Mouse (Mus musculus): Measurements from ENCODE around the gene Acvr1.

Acvr1 gene

GRCm38 (mm10) chr2:58505306-58506090 lies 61.5 kb downstream of the Acvr1 start:
- no peaks in the 10 kb centered on the region for H3K9me3 ChIP-seq (ENCODE audit: low read length)
- TF ChIP-seq CTCF (conservative IDR thresholded peaks at IDR 0.05; ENCODE audit: low read length), result no peak
- no peak for TF ChIP-seq NANOG (IDR thresholded peaks at IDR 0.05; ENCODE audit: borderline replicate concordance, low read length)
- TF ChIP-seq POU5F1 (IDR thresholded peaks at IDR 0.05; ENCODE audit: borderline replicate concordance, low read length), result no peak
- H3K27me3 ChIP-seq (ENCODE audit: insufficient read depth, low read length), result no peaks in the 10 kb centered on the region
- H3K4me3 ChIP-seq (replicated peaks; ENCODE audit: low read length), result no peak overlapping the region
- H3K36me3 ChIP-seq (ENCODE audit: insufficient read depth, low read length), result no peaks in the 10 kb centered on the region
- H3K4me1 ChIP-seq (replicated peaks; ENCODE audit: low read depth, low read length), result no peaks in the 10 kb centered on the region

- no peaks in the 10 kb centered on the region for H3K9me3 ChIP-seq (ENCODE audit: low read length)
- TF ChIP-seq NANOG (IDR thresholded peaks at IDR 0.05; ENCODE audit: borderline replicate concordance, low read length), result no peak
- TF ChIP-seq CTCF (conservative IDR thresholded peaks at IDR 0.05; ENCODE audit: low read length), result no peak
- TF ChIP-seq POU5F1 (IDR thresholded peaks at IDR 0.05; ENCODE audit: borderline replicate concordance, low read length), result no peak
Measured at GRCm38 (mm10) chr2:58496647-58497410, 70.1 kb downstream of the Acvr1 start.

GRCm38 (mm10) chr2:58495271-58495670 lies 71.7 kb downstream of the Acvr1 start:
- TF ChIP-seq CTCF (conservative IDR thresholded peaks at IDR 0.05; ENCODE audit: low read length), result no peak
- no peak for TF ChIP-seq POU5F1 (IDR thresholded peaks at IDR 0.05; ENCODE audit: borderline replicate concordance, low read length)
- TF ChIP-seq NANOG (IDR thresholded peaks at IDR 0.05; ENCODE audit: borderline replicate concordance, low read length), result no peak
- Histone ChIP-seq H3K27me3 (ENCODE audit: insufficient read depth, low read length) (no peaks in the 10 kb centered on the region), H3K4me1 (replicated peaks; ENCODE audit: low read depth, low read length) (no peaks in the 10 kb centered on the region), H3K4me3 (replicated peaks; ENCODE audit: low read length) (no peak overlapping the region), H3K9me3 (ENCODE audit: low read length) (no peaks in the 10 kb centered on the region), H3K36me3 (ENCODE audit: insufficient read depth, low read length) (no peaks in the 10 kb centered on the region)

More at GRCm38 (mm10) chr2:58496647-58497410, 70.1 kb downstream of the Acvr1 start:
- no peaks in the 10 kb centered on the region for H3K36me3 ChIP-seq (ENCODE audit: insufficient read depth, low read length)
- H3K27me3 ChIP-seq (ENCODE audit: insufficient read depth, low read length), result no peaks in the 10 kb centered on the region
- H3K4me3 ChIP-seq (replicated peaks; ENCODE audit: low read length), result no peak overlapping the region
- no peaks in the 10 kb centered on the region for H3K4me1 ChIP-seq (replicated peaks; ENCODE audit: low read depth, low read length)

- Histone ChIP-seq H3K4me3 (replicated peaks; ENCODE audit: low read length) (no peak overlapping the region), H3K4me1 (replicated peaks; ENCODE audit: low read depth, low read length) (no peaks in the 10 kb centered on the region), H3K9me3 (ENCODE audit: low read length) (no peaks in the 10 kb centered on the region), H3K36me3 (ENCODE audit: insufficient read depth, low read length) (no peaks in the 10 kb centered on the region), H3K27me3 (ENCODE audit: insufficient read depth, low read length) (no peaks in the 10 kb centered on the region)
- TF ChIP-seq NANOG (IDR thresholded peaks at IDR 0.05; ENCODE audit: borderline replicate concordance, low read length) (no peak), POU5F1 (IDR thresholded peaks at IDR 0.05; ENCODE audit: borderline replicate concordance, low read length) (no peak), CTCF (conservative IDR thresholded peaks at IDR 0.05; ENCODE audit: low read length) (no peak)
Measured at GRCm38 (mm10) chr2:58493685-58494635, 73.0 kb downstream of the Acvr1 start.

GRCm38 (mm10) chr2:58489275-58489674 lies 77.7 kb downstream of the Acvr1 start:
- H3K36me3 ChIP-seq (ENCODE audit: insufficient read depth, low read length), result no peaks in the 10 kb centered on the region
- no peaks in the 10 kb centered on the region for H3K27me3 ChIP-seq (ENCODE audit: insufficient read depth, low read length)
- peaks cover 16% of the 10 kb centered on the region for H3K4me1 ChIP-seq (replicated peaks; ENCODE audit: low read depth, low read length)
- no peak overlapping the region for H3K4me3 ChIP-seq (replicated peaks; ENCODE audit: low read length)
- TF ChIP-seq NANOG (IDR thresholded peaks at IDR 0.05; ENCODE audit: borderline replicate concordance, low read length) (no peak), POU5F1 (IDR thresholded peaks at IDR 0.05; ENCODE audit: borderline replicate concordance, low read length) (no peak), CTCF (conservative IDR thresholded peaks at IDR 0.05; ENCODE audit: low read length) (no peak)
- peaks cover 5% of the 10 kb centered on the region for H3K9me3 ChIP-seq (ENCODE audit: low read length)

GRCm38 (mm10) chr2:58488404-58488803 lies 78.6 kb downstream of the Acvr1 start:
- H3K9me3 ChIP-seq (ENCODE audit: low read length), result peaks cover 5% of the 10 kb centered on the region

GRCm38 (mm10) chr2:58487279-58487560 lies 79.7 kb downstream of the Acvr1 start:
- Histone ChIP-seq H3K4me3 (replicated peaks; ENCODE audit: low read length) (no peak overlapping the region), H3K27me3 (ENCODE audit: insufficient read depth, low read length) (no peaks in the 10 kb centered on the region), H3K9me3 (ENCODE audit: low read length) (peaks cover 5% of the 10 kb centered on the region), H3K4me1 (replicated peaks; ENCODE audit: low read depth, low read length) (peaks cover 17% of the 10 kb centered on the region), H3K36me3 (ENCODE audit: insufficient read depth, low read length) (no peaks in the 10 kb centered on the region)
- TF ChIP-seq POU5F1 (IDR thresholded peaks at IDR 0.05; ENCODE audit: borderline replicate concordance, low read length) (no peak), NANOG (IDR thresholded peaks at IDR 0.05; ENCODE audit: borderline replicate concordance, low read length) (no peak), CTCF (conservative IDR thresholded peaks at IDR 0.05; ENCODE audit: low read length) (no peak)

More at GRCm38 (mm10) chr2:58488404-58488803, 78.6 kb downstream of the Acvr1 start:
- H3K36me3 ChIP-seq (ENCODE audit: insufficient read depth, low read length), result no peaks in the 10 kb centered on the region
- H3K4me1 ChIP-seq (replicated peaks; ENCODE audit: low read depth, low read length), result peaks cover 17% of the 10 kb centered on the region
- TF ChIP-seq POU5F1 (IDR thresholded peaks at IDR 0.05; ENCODE audit: borderline replicate concordance, low read length) (no peak), NANOG (IDR thresholded peaks at IDR 0.05; ENCODE audit: borderline replicate concordance, low read length) (no peak), CTCF (conservative IDR thresholded peaks at IDR 0.05; ENCODE audit: low read length) (no peak)
- H3K4me3 ChIP-seq (replicated peaks; ENCODE audit: low read length), result no peak overlapping the region
- no peaks in the 10 kb centered on the region for H3K27me3 ChIP-seq (ENCODE audit: insufficient read depth, low read length)
